Mouse (Mus musculus): ENCODE measurements around the gene Ubxn11.

The Ubxn11 gene

GRCm38 (mm10) chr4:134101979-134102741 is at the start of gene Ubxn11:
Gene Ubxn11, plus strand, starts transcription at chr4:134102570.
- DNase-seq: peak; percentile 81

DNA sequence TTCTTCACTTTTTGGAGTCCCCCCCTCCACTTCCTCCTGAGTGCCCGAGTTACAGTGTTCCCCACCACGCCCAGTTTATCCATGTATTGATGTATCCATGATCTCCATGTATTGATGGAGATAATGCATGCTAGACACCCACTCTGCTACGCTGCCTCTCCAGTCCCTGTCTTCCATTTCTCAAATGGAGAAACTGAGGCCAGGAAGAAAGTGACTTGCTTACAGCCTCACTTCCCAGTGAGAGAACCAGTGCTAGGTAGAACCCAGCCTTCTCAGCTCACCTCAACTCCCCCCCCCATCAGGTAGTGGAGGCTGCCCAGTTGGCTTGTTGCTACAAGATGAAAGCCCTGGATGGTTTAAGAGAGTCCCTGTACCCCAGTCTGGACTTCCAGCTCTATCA is 48.8 kb upstream of the Ubxn11 start, which contains the start of gene Zfp683:
Gene Zfp683, plus strand, starts transcription at position 301 of the 400 bp plus-strand sequence.
- no peak for DNase-seq

DNA sequence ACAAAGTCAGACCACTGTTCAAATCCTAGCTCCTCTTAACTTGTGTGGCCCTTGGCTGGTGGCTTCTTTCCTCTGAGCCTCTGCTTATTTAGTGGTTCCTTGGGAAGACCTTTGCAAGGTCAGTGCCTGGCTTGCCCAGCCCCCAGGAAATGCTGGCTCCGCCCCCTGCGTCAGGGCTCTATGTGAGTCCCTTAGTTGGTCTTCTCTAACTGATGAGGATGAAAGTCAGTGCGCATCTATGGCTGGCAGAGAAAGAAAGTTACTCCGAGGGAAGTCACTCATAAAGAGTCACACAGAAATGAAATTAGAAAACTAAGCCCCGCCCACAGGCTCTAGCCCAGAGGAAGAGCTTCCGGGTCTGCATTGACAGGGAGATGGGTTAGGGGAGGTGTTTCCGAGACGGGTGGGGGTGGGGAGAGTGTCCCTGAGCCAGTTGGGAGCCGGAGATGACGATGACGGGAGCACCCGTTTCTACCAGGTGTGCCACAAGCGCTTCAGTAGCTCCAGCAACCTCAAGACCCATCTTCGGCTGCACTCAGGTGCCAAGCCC is 44.1 kb upstream of the Ubxn11 start:
- DNase-seq: no peak

DNA sequence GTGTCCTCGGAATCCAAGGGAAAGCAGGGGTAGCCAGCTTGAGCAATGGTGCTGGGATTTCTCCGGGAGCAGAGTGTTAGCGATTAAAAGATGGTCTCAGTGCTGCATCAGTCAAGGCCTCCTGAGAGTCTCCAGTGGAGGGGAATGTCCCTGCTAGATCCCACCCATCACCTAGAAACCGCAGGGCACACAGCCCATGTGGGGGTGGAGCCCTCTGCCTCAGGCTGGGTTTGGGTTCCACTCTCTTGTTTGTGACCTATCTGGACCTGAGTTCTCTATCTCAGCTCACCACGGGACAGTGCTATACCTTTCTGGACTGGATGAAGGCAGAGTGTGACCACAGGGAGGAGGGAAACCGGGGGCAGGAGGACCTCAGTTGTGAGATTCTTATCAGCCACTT is 43.5 kb upstream of the Ubxn11 start:
- DNase-seq: no peak

DNA sequence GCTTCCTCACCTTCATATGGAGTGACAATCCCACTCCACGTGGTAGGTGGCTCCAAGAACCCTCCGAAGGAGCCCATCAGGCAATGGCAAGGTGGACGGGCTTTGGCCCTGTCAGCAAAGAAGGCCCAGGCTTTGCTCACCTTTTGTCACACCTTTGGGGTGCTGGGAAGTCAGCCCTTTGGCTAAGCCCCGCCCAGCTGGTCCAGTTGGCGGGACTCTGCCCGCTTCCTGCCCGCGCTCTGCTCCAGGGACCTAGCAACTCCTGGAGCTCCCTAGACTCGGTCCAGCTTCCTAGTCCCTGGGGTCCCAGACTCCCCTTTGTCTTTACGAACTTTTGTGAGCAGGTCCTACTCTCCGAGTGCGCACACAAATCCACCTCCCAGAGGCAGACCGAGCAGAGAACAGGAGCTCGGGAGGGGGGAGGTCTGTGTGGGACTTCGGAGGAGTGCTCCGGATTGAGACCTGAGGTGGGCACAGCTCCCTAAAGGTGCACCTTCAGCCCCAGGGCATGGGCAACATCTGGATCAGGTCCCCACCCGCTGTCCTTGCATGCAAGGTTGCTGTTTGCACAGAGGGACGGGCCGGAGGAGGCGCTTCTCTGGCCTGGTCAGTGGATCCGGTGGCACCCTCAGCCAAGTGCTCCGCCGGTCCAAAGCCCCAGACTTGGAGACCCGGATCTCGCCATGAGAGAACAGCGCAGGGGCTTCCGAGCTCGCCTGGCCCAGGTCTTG is 42.1 kb upstream of the Ubxn11 start, which contains the start of gene Crybg2:
Gene Crybg2, plus strand, starts transcription at position 681 of the 731 bp plus-strand sequence.
- DNase-seq: no peak

DNA sequence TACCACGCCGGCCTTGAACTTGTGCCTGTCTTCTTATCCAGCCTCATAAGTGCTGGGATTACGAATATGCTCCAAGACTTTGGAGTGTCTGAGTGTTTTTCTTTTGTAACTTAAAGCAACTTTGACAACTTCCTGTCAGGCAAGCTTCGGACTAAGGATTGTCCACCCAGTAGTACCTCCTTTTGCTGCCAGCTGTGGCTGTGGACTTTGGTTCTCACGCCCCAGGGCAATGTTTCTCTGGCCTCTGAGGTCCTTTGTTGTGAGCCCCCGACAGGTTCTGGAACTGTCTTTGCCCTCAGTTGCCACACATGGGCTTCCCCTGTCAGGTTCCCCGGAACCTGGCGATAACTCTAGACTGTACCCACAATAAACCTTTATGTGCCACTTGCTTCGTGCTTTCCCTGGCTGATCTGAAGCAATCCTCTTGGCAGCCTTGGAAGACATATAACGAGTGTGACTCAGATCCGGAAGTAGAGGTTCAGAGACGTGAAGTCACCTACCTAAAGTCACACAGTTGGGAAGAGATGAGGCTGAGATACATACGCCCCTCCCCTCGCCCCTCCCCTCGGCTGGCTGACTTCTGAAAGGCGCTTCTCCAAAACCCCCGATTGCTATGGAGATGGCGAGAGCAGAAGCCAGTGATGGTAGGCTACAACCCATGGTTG is 41.1 kb upstream of the Ubxn11 start:
- DNase-seq: no peak

- no peak for DNase-seq
Observed at GRCm38 (mm10) chr4:134061944-134062446, 40.4 kb upstream of the Ubxn11 start.

DNA sequence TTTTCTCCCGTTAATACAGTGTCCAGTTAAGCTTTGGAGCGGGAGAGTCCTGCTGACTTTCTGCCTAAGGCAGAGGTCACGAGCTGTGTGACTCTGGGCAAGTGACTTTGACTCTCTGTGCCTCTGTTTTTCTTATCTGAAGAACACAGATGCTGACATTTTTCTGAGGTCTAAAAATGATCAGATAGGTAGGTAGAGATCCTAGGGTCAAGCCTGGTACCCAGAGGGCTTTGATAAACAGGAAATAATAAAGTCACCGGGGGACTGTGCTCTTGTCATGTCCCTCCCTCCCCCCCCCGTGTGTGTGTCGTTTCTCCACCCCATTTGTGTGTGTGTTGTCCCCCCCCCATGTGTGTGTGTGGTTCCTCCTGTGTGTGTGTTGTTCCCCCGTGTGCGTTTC is 39.8 kb upstream of the Ubxn11 start:
- DNase-seq: no peak

- peak; percentile 10 for DNase-seq
Observed at GRCm38 (mm10) chr4:134065431-134066004, 36.9 kb upstream of the Ubxn11 start.

DNA sequence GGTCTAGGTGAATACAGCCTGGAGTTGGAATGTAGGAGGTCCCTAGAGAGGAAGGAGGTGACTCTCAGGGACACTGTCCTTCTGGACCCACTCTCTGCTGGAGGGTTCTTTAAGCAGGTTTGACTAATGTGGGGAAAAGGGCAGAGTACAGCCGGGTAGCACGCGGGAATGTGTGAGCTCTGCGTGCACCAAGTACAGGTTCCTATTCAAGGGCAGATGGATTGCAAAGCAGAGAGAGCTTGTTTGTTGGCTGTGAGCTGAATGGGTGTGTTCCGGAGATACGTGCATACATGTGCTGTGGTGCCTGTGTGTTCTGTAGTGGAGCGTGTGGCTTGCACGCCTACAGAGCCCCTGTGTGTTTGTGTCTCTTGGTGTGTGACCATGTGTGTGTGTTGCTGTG is 35.0 kb upstream of the Ubxn11 start:
- no peak for DNase-seq

DNA sequence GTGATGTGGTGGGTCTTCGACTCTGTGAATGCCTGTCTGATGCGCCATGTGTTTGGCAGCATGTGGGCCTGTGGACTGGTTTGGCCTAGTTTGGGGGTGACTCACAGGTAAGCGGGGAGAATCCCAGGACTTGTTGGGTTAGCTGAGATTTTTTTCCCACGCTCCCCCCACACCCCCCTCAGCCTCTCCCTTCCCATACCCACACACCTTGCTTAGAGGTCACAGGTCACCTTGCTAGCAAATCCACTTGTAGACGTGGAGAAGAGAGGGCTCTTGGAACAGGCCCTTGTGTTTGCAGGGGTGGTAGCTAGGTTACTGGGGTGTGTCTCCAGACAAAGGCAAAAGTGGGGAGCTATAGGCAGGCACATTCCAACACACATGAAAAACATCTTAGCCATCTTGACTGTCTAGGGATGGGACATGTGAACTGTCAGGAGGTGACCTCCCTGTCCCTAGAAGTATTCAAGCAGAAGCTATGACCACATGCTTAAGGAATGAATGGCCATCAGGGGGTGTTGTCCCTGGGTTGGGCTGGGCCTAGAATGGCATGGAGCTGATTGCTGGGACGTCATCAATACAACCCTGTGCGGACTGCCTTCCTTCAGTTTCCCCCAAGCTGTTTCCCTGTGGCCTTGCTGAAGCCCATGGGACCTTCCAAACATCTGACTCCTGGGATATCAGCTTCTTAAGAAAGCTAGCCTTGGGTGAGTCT is 34.4 kb upstream of the Ubxn11 start:
- no peak for DNase-seq

- no peak for DNase-seq
Observed at GRCm38 (mm10) chr4:134068793-134069580, 33.4 kb upstream of the Ubxn11 start.

DNA sequence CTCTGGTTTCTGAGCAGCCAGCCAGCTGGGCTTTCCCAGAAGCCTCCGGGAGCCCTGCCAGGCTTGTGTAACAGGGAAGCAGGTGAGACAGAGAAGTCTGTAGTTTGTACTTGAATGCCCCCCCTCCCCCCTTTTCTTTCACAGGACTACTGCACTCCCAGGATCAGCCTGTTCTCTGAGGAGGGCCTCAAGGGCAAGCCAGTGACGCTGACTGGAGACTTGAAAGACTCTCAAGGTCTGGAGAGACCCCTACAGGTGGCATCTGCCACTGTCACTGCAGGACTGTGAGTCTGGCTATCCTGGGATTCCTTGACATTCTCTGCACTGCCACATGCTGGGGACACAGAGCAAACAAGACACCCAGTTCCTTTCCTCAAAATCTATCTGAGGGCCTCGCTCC is 23.7 kb upstream of the Ubxn11 start:
- peak; percentile 54 for DNase-seq

DNA sequence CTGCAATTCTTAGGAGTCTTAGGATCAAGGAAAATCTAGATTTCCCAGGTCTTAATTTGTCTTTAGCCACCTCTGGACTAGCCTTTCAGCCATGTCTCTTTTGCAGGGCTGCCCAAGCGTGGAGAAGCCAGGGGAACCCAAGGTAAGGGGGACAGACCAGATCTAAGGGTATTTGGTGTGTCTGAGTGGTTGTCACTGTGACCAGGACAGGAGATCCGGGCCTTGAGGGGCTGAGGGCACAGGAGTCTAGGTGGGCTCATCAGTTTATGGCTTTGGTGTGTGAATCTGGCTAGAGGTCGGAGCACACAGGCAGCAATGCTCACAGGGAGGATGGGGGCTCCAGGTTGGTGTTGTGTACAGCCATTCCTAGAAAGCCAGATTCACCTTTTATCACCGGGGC is 21.7 kb upstream of the Ubxn11 start:
- DNase-seq: no peak

- DNase-seq: peak; percentile 78
Observed at GRCm38 (mm10) chr4:134081730-134082386, 20.5 kb upstream of the Ubxn11 start.

DNA sequence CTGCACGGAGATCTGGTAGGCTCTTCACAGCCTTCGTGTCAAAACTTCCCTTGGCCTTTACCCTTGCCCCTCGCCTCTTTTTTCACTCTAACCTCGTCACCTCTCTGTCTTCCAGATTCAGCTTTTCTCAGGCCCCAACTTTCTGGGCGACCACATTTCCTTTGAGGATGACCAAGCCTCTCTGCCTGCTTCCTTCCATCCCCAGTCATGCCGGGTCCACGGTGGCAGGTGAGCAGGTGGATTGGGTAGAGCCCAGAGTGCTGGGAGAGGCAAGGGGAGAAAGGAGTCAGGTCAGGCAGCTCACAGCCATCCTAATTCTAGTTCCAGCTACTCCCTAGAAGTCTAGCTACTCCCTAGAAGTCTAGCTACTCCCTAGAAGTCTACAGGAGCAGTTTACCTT is 19.9 kb upstream of the Ubxn11 start:
- DNase-seq: no peak

GRCm38 (mm10) chr4:134084999-134085398 is 17.4 kb upstream of the Ubxn11 start:
- no peak for DNase-seq

DNA sequence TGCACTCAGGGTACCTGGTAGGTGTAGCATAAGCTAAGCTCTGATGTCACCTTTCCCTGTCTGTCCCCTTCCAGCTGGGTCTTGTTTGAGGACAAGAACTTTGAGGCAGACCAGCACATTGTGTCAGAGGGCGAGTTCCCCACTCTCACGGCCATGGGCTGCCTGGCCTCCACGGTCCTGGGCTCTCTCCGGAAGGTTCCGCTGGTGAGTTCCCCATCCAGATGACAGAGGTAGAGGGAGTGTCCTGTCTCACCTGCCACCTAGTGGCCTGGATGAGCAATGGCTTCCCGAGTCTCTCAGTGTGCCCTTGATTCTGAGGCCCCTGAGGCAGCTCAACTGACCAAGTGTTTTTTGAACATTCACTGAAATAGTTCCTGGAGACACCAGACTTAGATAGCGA is 15.0 kb upstream of the Ubxn11 start:
- DNase-seq: peak; percentile 49

DNA sequence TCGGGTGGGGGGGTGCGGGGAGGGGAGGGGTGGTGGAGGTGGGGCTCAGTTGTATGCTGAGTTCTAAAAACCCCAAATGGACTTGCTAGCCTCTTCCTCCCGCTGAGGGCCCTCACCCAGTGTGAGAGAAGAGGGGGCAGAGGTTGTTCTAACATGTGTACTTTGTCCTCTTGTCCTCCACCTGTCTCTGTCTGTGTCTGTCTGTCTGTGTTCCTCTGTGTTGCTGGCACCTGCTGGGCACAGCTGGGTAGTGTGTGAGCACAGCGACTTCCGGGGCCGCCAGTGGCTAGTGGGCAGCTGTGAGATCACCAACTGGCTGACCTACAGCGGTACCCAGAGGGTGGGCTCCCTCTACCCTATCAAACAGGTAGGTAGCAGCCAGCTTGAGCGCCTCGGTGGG is 13.3 kb upstream of the Ubxn11 start:
- DNase-seq: no peak

- DNase-seq: no peak
Observed at GRCm38 (mm10) chr4:134090521-134091224, 11.7 kb upstream of the Ubxn11 start.
